Mouse (Mus musculus) limb, embryonic 15.5 days (tissue): ENCODE data around the gene Sult6b2. TPM values are rescaled to one million over a fixed set of nuclear protein-coding genes. Genes with fewer than 3 reads are reported as not detected.

ENCODE experiments used
- ATAC-seq: fragments of 200-750 bp; cut with Nextera tagmentation; 2 replicates; pipeline ENCODE4 v1.8.0; 2017; ENCODE audit warnings: low read depth, moderate TSS enrichment; ENCODE audit not compliant: insufficient number of reproducible peaks, low FRiP score, low TSS enrichment
- H3K27ac ChIP-seq: fragments of 300-500 bp; sonication (generic); 2 replicates; pipeline ENCODE4 v1.5.1; 2015; ENCODE audit warnings: moderate library complexity, mild to moderate bottlenecking, inconsistent platforms
- H3K27me3 ChIP-seq: fragments of 300-500 bp; sonication (generic); 2 replicates; pipeline ENCODE4 v1.6.1; 2015; ENCODE audit warnings: inconsistent platforms
- H3K36me3 ChIP-seq: fragments of 300-500 bp; sonication (generic); 2 replicates; pipeline ENCODE4 v1.6.1; 2015; ENCODE audit warnings: inconsistent platforms
- H3K4me1 ChIP-seq: fragments of 300-500 bp; sonication (generic); 2 replicates; pipeline ENCODE4 v1.6.1; 2015; ENCODE audit warnings: inconsistent platforms
- H3K4me2 ChIP-seq: fragments of 300-500 bp; sonication (generic); 2 replicates; pipeline ENCODE4 v1.6.1; 2015; ENCODE audit warnings: mild to moderate bottlenecking, inconsistent platforms
- H3K4me3 ChIP-seq: fragments of 300-500 bp; sonication (generic); 2 replicates; pipeline ENCODE4 v1.5.1; 2015; ENCODE audit warnings: mild to moderate bottlenecking, inconsistent platforms
- H3K9ac ChIP-seq: fragments of 300-500 bp; sonication (generic); 2 replicates; pipeline ENCODE4 v1.6.1; 2015; ENCODE audit warnings: inconsistent platforms
- H3K9me3 ChIP-seq: fragments of 300-500 bp; sonication (generic); 2 replicates; pipeline ENCODE4 v1.6.1; 2016; ENCODE audit warnings: inconsistent platforms
- WGBS: fragments of 180-500 bp; shearing (Covaris S2); methylation state at CpG from one replicate; pipeline ENCODE4 v1.1.7; 2015; 5-methylcytosine and 5-hydroxymethylcytosine counted together
- polyA plus RNA-seq: library from polyadenylated mRNA; unstranded; fragments of >200 nt; fragmentation: Nextera tagmentation; extraction: Ambion mirVana; gene quantifications from 2 replicates; pipeline ENCODE4 v1.2.1, GENCODE M21; 2015

Gene Sult6b2
- polyA plus RNA-seq, 1 experiment from 2014 or later: 0.13 TPM

- peak overlapping the region; percentile 57; the same call in 1 of the 2 replicates for H3K27ac ChIP-seq
- no peaks in the 10 kb centered on the region for H3K4me1 ChIP-seq
- 69% methylated on average over 7 of the region's 7 CpGs for WGBS
- no peak overlapping the region for H3K4me2 ChIP-seq
- no peak for ATAC-seq
- no peaks in the 10 kb centered on the region for H3K27me3 ChIP-seq
- H3K36me3 ChIP-seq: no peaks in the 10 kb centered on the region
- H3K9ac ChIP-seq: no peak overlapping the region
- no peak overlapping the region for H3K4me3 ChIP-seq
- H3K9me3 ChIP-seq: no peaks in the 10 kb centered on the region
These were observed 57.5 kb downstream of the Sult6b2 start for GRCm38 (mm10) chr6:142746765-142747164.

GRCm38 (mm10) chr6:142745484-142745883, 58.8 kb downstream of the Sult6b2 start:
- 83% methylated on average over 5 of the region's 5 CpGs for WGBS
- Histone ChIP-seq H3K36me3 (no peaks in the 10 kb centered on the region), H3K4me2 (no peak overlapping the region), H3K27me3 (no peaks in the 10 kb centered on the region), H3K9ac (no peak overlapping the region), H3K27ac (no peak overlapping the region), H3K4me3 (no peak overlapping the region), H3K9me3 (no peaks in the 10 kb centered on the region), H3K4me1 (no peaks in the 10 kb centered on the region)
- ATAC-seq: no peak

GRCm38 (mm10) chr6:142743193-142743592, 61.1 kb downstream of the Sult6b2 start:
- H3K27ac ChIP-seq: no peak overlapping the region
- H3K9ac ChIP-seq: no peak overlapping the region
- no peaks in the 10 kb centered on the region for H3K27me3 ChIP-seq
- no peak overlapping the region for H3K4me3 ChIP-seq
- WGBS: 36% methylated on average over 4 of the region's 4 CpGs
- no peak overlapping the region for H3K4me2 ChIP-seq
- no peaks in the 10 kb centered on the region for H3K9me3 ChIP-seq
- H3K4me1 ChIP-seq: no peaks in the 10 kb centered on the region
- no peaks in the 10 kb centered on the region for H3K36me3 ChIP-seq
- no peak for ATAC-seq

- Histone ChIP-seq H3K4me1 (no peaks in the 10 kb centered on the region), H3K27me3 (no peaks in the 10 kb centered on the region), H3K4me3 (no peak overlapping the region), H3K9me3 (no peaks in the 10 kb centered on the region), H3K27ac (no peak overlapping the region), H3K9ac (no peak overlapping the region), H3K4me2 (no peak overlapping the region), H3K36me3 (no peaks in the 10 kb centered on the region)
- ATAC-seq: no peak
- 84% methylated on average over 6 of the region's 6 CpGs for WGBS
These were observed 62.5 kb downstream of the Sult6b2 start for GRCm38 (mm10) chr6:142741763-142742162.

DNA sequence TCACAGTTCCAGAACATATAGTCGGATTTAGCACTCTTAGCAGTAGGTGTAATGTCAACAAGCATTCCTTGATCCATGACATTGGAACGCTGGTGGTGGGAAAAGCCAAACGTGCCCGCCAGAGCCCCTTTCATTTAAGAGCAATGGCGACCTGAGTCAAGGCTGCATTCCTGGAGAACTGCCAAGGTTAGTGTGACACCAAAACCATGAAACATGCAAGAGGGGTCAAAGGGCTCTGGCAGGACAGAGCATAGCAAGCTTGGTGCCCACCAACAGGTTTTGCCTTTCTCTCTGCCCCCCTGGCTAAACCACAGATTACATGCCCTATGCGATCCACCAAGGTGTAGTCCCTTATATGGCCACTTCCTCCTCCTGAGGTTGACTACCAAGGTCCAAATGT, 65.7 kb downstream of the Sult6b2 start:
- ATAC-seq: no peak
- Histone ChIP-seq H3K27ac (no peak overlapping the region), H3K4me2 (no peak overlapping the region), H3K27me3 (no peaks in the 10 kb centered on the region), H3K4me1 (no peaks in the 10 kb centered on the region), H3K9me3 (no peaks in the 10 kb centered on the region), H3K36me3 (no peaks in the 10 kb centered on the region), H3K4me3 (no peak overlapping the region), H3K9ac (no peak overlapping the region)
- 78% methylated on average over 6 of the region's 6 CpGs for WGBS

DNA sequence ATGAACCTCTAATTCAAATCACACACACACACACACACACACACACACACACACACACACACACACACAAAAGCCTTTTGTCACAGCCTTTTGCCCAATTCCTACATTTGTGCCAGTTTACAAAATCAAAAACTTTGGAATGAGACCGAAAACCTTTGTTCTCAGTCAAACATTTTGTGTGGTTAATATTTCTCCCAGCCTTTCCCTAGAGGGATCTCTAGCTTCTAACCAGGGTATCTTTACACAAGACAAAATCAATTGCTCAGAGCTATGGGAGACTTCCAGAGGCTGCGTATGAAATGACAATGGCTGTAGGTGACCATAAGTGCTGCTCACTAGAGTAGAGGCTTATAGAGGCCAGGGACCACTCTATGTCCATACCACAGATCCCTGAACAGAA, 66.1 kb downstream of the Sult6b2 start:
- Histone ChIP-seq H3K4me2 (no peak overlapping the region), H3K9ac (no peak overlapping the region), H3K27ac (no peak overlapping the region), H3K4me1 (no peaks in the 10 kb centered on the region), H3K27me3 (no peaks in the 10 kb centered on the region), H3K36me3 (no peaks in the 10 kb centered on the region), H3K4me3 (no peak overlapping the region), H3K9me3 (no peaks in the 10 kb centered on the region)
- 84% methylated on average over 2 of the region's 2 CpGs for WGBS
- ATAC-seq: no peak

- H3K27ac ChIP-seq: no peak overlapping the region
- H3K4me3 ChIP-seq: no peak overlapping the region
- WGBS: 42% methylated on average over 8 of the region's 8 CpGs
- no peaks in the 10 kb centered on the region for H3K36me3 ChIP-seq
- no peaks in the 10 kb centered on the region for H3K4me1 ChIP-seq
- H3K27me3 ChIP-seq: no peaks in the 10 kb centered on the region
- no peaks in the 10 kb centered on the region for H3K9me3 ChIP-seq
- no peak overlapping the region for H3K4me2 ChIP-seq
- no peak for ATAC-seq
- no peak overlapping the region for H3K9ac ChIP-seq
These were observed 68.8 kb downstream of the Sult6b2 start for GRCm38 (mm10) chr6:142735302-142736005.

Other genes with a start within 250 kb of the Sult6b2 start
- gene Kcnj8, start 232.9 kb downstream of the Sult6b2 start, polyA plus RNA-seq: 11.3 and 17.4 TPM in 2 replicates
- gene Abcc9, start 102.2 kb downstream of the Sult6b2 start, polyA plus RNA-seq: 3.4 and 5.0 TPM in 2 replicates
- 79.2 and 90.3 TPM in 2 replicates for gene Cmas, start 47.8 kb downstream of the Sult6b2 start, polyA plus RNA-seq
- 0.74 TPM in 2 replicates for gene St8sia1, start 159.9 kb upstream of the Sult6b2 start, polyA plus RNA-seq